Mouse (Mus musculus): ENCODE data around the gene Rhox11. TPM values are rescaled to one million over a fixed set of nuclear protein-coding genes. Genes with fewer than 3 reads are reported as not detected.
"Not testable (repeated sequence)": the region's sequence is repeated elsewhere in the genome, so short reads cannot be mapped to it uniquely, and the experiment has no call there.

Gene Rhox11
- total RNA-seq (2014; fragmentation: Nextera tagmentation) (not detected in 2 replicates), total RNA-seq (2017) (not detected in 2 replicates)

DNA sequence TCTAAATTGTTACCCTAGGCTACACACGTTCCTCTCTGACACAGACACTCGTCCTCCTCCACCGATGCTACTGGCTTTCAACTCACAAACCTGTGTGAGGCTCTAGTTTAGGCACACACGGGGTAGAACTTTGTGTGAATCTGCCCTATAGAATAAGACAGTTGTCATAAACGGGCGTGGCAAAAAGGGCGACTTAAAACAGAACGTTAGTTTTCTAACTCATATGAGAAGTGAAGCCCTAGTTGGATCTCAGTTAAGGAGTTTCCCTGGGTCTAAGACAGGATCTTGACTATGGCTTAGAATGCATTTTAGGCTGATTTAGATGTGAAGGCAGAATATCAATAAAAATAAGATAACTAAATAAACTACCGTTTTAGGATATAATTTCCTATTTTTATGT lies at the start of gene Rhox11:
Gene Rhox11, minus strand, starts transcription at position 101 of the 400 bp plus-strand sequence.
- ATAC-seq (replicated peaks; ENCODE audit: low FRiP score, low TSS enrichment, poor library complexity, severe bottlenecking) = no peak

DNA sequence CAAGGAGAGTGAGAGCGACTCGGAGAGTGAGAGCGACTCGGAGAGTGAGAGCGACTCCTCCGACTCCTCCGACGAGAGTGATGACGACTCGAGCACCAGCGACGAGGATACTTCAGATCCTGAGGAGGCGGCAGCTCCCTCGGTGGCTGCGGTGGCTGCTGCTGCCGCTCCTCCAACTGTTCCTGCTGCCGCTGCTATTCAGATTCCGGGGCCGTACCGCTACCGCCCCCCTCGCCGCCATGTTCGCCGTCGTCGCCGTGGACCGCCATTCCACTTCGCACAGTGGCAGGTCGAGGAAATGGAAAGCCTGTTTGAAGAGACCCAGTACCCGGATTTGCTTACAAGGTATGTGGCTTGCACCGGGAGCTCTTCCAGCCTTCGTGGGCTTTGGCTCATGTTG lies 36.5 kb upstream of the Rhox11 start:
- ATAC-seq (replicated peaks; ENCODE audit: low FRiP score, low TSS enrichment, poor library complexity, severe bottlenecking) = no peak

DNA sequence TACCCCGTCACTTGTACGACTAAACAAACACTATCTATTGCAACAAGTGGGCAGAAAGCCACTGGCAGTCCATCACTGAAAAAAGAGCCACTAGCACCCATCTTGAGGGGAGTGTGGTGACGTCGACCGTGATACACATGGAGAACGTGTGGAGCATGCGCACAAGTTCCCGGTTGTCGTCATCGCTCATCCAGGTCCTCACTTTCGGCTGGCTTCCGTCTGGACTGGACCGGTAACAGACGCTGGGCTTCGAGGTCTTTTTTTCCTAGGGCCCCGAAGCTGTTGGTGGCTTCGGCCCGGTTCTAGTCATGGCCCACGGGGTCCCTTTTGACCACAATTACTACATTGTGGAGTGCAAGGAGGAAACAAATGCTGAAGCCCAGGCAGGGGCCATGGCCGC lies 36.0 kb upstream of the Rhox11 start, which contains the start of gene Rhox13:
Gene Rhox13, plus strand, starts transcription at position 238 of the 400 bp plus-strand sequence.
- ATAC-seq (replicated peaks; ENCODE audit: low FRiP score, low TSS enrichment, poor library complexity, severe bottlenecking) = no peak

DNA sequence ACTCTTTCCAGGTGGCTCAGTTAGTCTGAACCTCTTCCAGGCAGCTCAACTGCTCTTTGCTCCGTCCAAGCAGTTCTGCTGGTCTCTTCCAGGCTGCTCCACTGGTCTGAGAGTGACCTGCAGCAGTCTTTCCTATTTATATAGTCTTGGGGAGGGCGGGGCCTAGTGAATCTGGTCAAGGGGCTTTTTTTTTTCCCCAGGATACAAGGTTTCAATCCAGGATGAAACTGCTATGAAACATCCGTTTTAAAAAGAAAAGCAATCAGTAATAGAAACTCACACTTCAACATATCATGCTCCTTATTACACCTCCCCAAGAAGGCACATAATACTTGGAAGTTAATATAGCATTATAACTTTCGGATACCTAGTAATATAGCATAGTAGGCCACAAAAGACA lies 25.9 kb upstream of the Rhox11 start, which contains the start of gene Rhox12:
Gene Rhox12, minus strand, starts transcription at position 101 of the 400 bp plus-strand sequence.
- no peak for ATAC-seq (replicated peaks; ENCODE audit: low FRiP score, low TSS enrichment, poor library complexity, severe bottlenecking)

- ATAC-seq (replicated peaks; ENCODE audit: low FRiP score, low TSS enrichment, poor library complexity, severe bottlenecking) = no peak
These were observed 715 bp downstream of the Rhox11 start for GRCm38 (mm10) chrX:38084226-38084625.

DNA sequence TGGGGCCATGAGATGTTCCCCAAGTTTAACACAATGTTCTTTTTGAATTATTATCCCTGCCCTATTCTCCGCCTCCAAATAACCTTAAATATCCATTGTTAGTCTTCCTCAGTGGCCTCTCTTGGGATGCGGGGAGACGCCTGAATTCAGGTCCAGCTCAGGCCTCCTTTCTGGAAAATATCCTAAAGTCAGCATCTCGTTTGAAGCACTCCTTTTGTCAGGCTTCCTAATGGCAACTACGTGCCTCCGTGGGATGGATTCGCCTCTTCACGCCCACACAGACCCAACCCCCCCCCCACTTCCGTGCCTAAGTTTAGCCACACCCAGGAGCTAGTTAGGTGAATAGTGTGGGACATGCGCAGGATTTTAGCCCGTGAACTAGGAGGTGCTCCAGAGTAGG lies 18.8 kb downstream of the Rhox11 start, which contains the start of gene Rhox10:
Gene Rhox10, plus strand, starts transcription at position 301 of the 400 bp plus-strand sequence.
- no peak for ATAC-seq (replicated peaks; ENCODE audit: low FRiP score, low TSS enrichment, poor library complexity, severe bottlenecking)

- ATAC-seq (replicated peaks; ENCODE audit: low FRiP score, low TSS enrichment, poor library complexity, severe bottlenecking) = no peak
These were observed 23.4 kb downstream of the Rhox11 start for GRCm38 (mm10) chrX:38061544-38061943.

DNA sequence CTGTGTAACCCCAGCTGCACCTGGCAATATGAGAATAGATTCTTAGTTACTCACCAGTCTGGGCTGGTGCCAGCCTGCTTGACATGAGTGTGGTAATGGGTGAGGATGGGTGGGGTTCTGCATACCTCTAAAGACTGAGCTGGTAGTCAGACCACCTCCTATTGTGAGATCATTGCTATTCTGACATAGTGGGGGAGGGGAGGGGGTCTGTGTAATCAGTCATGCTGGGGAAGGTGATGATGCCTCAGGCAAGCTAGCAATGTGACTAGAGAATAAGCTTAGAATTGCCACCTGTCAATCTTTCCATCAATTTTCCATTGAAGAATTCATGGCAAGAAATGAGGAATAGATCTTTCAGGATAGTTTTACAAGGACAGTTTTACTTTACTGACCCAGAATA lies 41.9 kb downstream of the Rhox11 start, which contains the start of gene Btg1-ps2:
Gene Btg1-ps2, minus strand, starts transcription at position 101 of the 400 bp plus-strand sequence.
- not testable (repeated sequence) for ATAC-seq (replicated peaks; ENCODE audit: low FRiP score, low TSS enrichment, poor library complexity, severe bottlenecking)

GRCm38 (mm10) chrX:38039666-38040065 lies 45.3 kb downstream of the Rhox11 start:
- no peak for ATAC-seq (replicated peaks; ENCODE audit: low FRiP score, low TSS enrichment, poor library complexity, severe bottlenecking)

- no peak for ATAC-seq (replicated peaks; ENCODE audit: low FRiP score, low TSS enrichment, poor library complexity, severe bottlenecking)
These were observed 51.1 kb downstream of the Rhox11 start for GRCm38 (mm10) chrX:38033841-38034240.

Other genes starting within 250 kb of the Rhox11 start
- gene Rhox8, start 206.2 kb downstream of the Rhox11 start, total RNA-seq (2014; fragmentation: Nextera tagmentation) = 0.74 TPM in 1 of 2 replicates, not detected in the other
- not detected in 2 replicates for gene Rhox8, start 206.2 kb downstream of the Rhox11 start, total RNA-seq (2017)
- not detected in 2 replicates for gene Rhox7b, start 187.9 kb downstream of the Rhox11 start, total RNA-seq (2014; fragmentation: Nextera tagmentation)
- not detected in 2 replicates for gene Rhox7b, start 187.9 kb downstream of the Rhox11 start, total RNA-seq (2017)
- gene Rhox9, start 183.4 kb downstream of the Rhox11 start, total RNA-seq (2014; fragmentation: Nextera tagmentation) = not detected in 2 replicates
- gene Rhox9, start 183.4 kb downstream of the Rhox11 start, total RNA-seq (2017) = not detected in 2 replicates
- not detected in 2 replicates for gene Btg1-ps1, start 66.3 kb downstream of the Rhox11 start, total RNA-seq (2014; fragmentation: Nextera tagmentation)
- not detected in 2 replicates for gene Btg1-ps1, start 66.3 kb downstream of the Rhox11 start, total RNA-seq (2017)
- not detected in 2 replicates for gene Btg1-ps2, start 42.0 kb downstream of the Rhox11 start, total RNA-seq (2014; fragmentation: Nextera tagmentation)
- gene Btg1-ps2, start 42.0 kb downstream of the Rhox11 start, total RNA-seq (2017) = not detected in 2 replicates
- not detected in 2 replicates for gene Rhox10, start 18.7 kb downstream of the Rhox11 start, total RNA-seq (2014; fragmentation: Nextera tagmentation)
- gene Rhox10, start 18.7 kb downstream of the Rhox11 start, total RNA-seq (2017) = not detected in 2 replicates
- gene Rhox12, start 25.8 kb upstream of the Rhox11 start, total RNA-seq (2014; fragmentation: Nextera tagmentation) = not detected in 2 replicates
- gene Rhox12, start 25.8 kb upstream of the Rhox11 start, total RNA-seq (2017) = not detected in 2 replicates
- gene Rhox13, start 36.1 kb upstream of the Rhox11 start, total RNA-seq (2014; fragmentation: Nextera tagmentation) = not detected in 2 replicates
- not detected in 2 replicates for gene Rhox13, start 36.1 kb upstream of the Rhox11 start, total RNA-seq (2017)
- gene Zbtb33, start 104.7 kb upstream of the Rhox11 start, total RNA-seq (2014; fragmentation: Nextera tagmentation) = 16.6 and 28.3 TPM in 2 replicates
- gene Zbtb33, start 104.7 kb upstream of the Rhox11 start, total RNA-seq (2017) = 24.0 and 27.5 TPM in 2 replicates
- 0.39 TPM in 1 of 2 replicates, not detected in the other for gene Tmem255a, start 167.3 kb upstream of the Rhox11 start, total RNA-seq (2014; fragmentation: Nextera tagmentation)
- gene Tmem255a, start 167.3 kb upstream of the Rhox11 start, total RNA-seq (2017) = 0.05 and 1.1 TPM in 2 replicates
- not detected in 2 replicates for gene Atp1b4, start 231.0 kb upstream of the Rhox11 start, total RNA-seq (2014; fragmentation: Nextera tagmentation)
- not detected in 2 replicates for gene Atp1b4, start 231.0 kb upstream of the Rhox11 start, total RNA-seq (2017)

Measured in megakaryocyte-erythroid progenitor cell, adult 5-6 weeks (primary cell).